Mouse (Mus musculus) ES-CJ7 (cell line): ENCODE measurements around the gene Camkv.

Experiments
- DNase-seq: peaks from one replicate; pipeline ENCODE4 v3.0.0; 2011; ENCODE audit warnings: low read depth, low spot score

Gene Camkv

GRCm38 (mm10) chr9:107961881-107962280 is 26.4 kb downstream of the Camkv start:
- DNase-seq = peak; percentile 82

- DNase-seq = no peak
These were observed 27.4 kb downstream of the Camkv start for GRCm38 (mm10) chr9:107962916-107963315.

- DNase-seq = peak; percentile 76
These were observed 28.2 kb downstream of the Camkv start for GRCm38 (mm10) chr9:107963700-107964099.

- DNase-seq = no peak
These were observed 29.2 kb downstream of the Camkv start for GRCm38 (mm10) chr9:107964681-107965080.

DNA sequence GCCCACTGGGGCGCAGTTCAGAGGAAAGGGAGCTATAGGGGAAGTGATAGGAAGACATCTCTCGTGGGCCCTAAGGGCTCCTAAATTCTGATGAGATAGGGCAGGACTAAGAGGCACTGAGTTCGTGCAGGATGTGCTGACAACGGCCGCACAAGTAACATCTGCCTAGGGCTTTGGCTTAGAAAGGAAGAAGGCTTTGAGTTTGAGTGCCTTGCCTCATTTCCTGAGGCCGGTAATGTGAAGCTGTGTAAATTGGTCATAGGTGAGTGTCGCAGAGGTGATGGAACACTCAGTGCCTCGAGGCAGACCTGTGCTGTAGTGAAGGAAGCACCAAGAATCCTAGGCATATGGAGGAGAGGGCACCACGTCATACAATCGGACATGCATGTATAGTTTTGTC is 31.2 kb downstream of the Camkv start:
- DNase-seq = no peak

GRCm38 (mm10) chr9:107967437-107967836 is 32.0 kb downstream of the Camkv start:
- no peak for DNase-seq

DNA sequence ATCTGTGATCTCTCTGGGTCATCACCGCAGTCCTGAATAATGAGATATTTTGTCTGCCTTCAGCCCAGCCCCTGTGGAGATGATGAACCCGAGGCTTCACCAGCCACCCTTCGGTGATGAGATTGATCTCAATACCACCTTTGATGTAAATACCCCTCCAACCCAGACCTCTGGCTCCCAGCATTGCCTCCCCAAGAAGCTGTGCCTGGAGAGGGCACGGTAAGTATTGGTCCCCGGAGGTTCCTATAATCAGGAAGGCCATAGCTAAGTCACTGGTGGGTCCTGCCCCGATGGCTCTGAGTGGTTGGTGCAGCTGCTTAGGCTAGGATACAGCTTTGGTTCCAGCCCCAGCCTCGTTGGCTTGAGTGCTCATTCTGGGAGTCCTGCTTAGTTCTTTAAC is 33.1 kb downstream of the Camkv start:
- no peak for DNase-seq

GRCm38 (mm10) chr9:107970311-107970710 is 34.8 kb downstream of the Camkv start:
- DNase-seq = no peak

GRCm38 (mm10) chr9:107971690-107972541 is 36.4 kb downstream of the Camkv start:
- peak; percentile 69 for DNase-seq

DNA sequence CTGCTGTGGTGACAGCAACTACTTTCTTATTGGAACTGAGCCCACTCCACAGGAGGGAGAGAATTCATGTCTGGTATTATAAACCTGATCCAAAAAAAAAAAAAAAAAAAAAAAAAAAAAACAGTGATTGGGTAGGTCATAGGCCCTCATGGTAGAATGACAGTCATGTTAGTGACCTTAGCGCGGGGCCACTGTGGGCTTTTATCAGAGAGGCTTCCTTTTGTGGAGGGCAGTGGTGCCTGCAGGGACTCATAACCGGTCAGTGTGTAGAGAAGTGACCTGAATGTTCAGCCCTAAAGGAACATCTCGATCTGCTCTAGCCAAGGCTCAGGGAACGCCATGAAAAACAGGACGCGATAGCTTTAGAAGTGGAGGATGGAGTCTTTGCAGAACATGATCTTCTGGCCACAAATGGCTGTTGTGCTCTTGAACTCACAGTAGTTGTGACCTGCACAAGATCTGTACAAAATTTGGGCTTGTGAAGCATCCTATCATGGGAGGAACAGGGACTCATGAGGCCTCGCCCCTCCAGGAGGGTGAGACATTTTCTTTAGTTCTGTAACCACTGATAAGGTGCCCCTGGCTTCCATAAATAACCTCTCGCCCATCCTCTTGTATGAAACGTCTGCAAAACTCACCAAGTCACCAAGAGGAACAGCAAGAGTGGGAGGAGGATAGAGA is 39.2 kb downstream of the Camkv start:
- DNase-seq = no peak

GRCm38 (mm10) chr9:107975399-107976386 is 40.2 kb downstream of the Camkv start, which contains the start of gene Uba7:
TSS of gene Uba7 (plus strand) at chr9:107975505.
- DNase-seq = no peak

GRCm38 (mm10) chr9:107978815-107979214 is 43.3 kb downstream of the Camkv start:
- DNase-seq = no peak

- no peak for DNase-seq
These were observed 46.5 kb downstream of the Camkv start for GRCm38 (mm10) chr9:107981684-107982605.

GRCm38 (mm10) chr9:107982681-107983346 is 47.3 kb downstream of the Camkv start, which contains the start of gene Gm20661:
TSS of gene Gm20661 (plus strand) at chr9:107983058.
- no peak for DNase-seq

- DNase-seq = no peak
These were observed 48.0 kb downstream of the Camkv start for GRCm38 (mm10) chr9:107983421-107983890.

DNA sequence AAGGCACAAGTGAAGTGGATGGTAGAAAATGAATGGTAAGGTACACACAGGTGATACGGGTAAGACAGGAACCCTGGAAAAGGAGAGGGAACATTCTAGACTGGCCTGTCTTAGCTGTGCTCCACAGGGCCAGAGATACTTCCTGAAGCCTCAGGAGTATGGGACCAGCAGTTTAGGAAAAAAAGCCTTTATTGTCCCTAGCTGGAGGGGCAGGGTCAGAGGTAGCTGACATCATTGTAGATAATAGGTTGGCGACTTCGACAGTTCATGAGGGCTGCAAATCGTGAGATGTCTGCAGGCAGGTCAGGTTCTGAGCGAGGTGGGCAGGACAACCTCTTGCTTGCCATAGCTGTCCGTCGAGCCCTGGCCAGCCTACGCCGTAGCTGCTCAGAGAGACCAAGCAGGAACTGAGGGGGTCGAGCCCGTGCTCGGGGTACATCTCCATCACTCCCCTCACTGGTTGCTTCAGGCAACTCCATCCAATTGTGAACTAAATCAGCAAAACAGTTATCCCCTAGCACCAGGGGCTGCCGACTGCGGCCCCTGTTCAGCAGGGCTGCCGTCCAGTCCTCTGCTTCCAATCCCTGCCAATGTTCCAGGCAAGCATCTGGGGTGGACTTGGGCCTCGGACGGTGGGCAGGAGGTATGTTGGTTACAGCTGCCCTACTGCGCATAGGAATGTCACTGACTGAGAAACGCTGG is 48.7 kb downstream of the Camkv start:
- no peak for DNase-seq

DNA sequence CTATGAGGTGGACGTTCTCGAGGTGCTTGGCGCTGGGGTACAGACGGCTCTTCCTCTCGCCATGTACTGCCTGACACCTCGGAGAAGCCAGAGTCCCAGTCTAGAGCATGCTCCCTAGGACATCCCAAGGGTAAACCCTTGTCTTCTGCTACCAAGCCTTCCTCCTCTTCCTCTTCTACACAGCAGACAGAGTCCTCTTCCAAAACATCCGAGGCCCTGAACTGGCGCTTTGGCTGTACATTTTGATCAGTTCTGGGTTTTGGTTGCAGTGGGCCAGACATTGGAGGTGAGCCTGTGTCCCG is 49.2 kb downstream of the Camkv start:
- no peak for DNase-seq

GRCm38 (mm10) chr9:107985131-107986119 is 50.0 kb downstream of the Camkv start, which contains the start of gene Inka1:
TSS of gene Inka1 (minus strand) at chr9:107985879.
- peak; percentile 73 for DNase-seq
